Mouse (Mus musculus) heart, adult 11 months (tissue): ENCODE measurements around the gene Tie1.

ENCODE experiments used
- DNase-seq: peaks from one replicate; pipeline ENCODE4 v3.0.0; 2022

Gene Tie1

DNA sequence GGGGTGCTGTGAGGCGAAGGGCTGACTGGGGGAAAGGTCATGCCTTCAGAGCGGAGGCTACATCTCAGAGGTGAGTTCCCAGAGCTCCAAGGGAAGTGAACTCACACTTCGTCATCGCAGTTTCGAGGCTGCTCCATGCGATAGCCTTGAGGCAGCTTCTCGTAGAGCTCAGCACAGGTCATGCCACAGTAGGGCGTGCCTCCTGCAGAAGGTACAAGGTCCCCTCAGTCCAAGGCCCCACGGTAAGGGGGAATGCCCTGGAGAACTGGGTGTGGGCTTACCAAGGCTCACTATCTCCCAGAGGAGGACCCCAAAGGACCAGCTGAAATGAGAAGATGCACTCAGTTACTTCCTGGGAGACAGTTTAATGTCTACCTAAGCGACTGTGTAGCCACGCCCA, 17.2 kb downstream of the Tie1 start:
- DNase-seq: no peak

- no peak for DNase-seq
Observed at GRCm38 (mm10) chr4:118471281-118471680, 18.6 kb downstream of the Tie1 start.

DNA sequence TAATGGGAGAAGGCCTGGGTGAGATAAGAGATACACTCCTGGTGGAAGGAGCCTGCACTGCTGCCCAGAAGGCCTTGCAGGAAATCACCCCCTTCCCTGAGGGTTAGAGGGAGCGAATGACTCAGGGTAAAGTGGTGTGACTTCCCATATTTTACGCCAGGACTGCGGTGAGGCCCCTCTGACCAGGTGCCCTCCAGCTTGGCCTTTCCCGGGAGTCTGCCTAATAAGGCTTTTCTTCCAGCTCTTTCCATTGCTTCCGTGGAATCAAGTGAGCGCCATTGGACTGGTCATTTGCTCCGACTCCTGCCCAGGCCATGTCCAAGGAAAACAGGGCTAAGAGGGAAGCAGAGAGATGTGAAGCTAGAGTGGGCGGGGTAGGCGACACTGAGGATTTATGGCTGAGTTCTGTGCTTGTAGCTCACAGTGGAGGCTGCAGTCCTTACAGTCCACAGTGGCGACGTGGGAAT, 24.1 kb downstream of the Tie1 start:
- DNase-seq: peak; percentile 95

DNA sequence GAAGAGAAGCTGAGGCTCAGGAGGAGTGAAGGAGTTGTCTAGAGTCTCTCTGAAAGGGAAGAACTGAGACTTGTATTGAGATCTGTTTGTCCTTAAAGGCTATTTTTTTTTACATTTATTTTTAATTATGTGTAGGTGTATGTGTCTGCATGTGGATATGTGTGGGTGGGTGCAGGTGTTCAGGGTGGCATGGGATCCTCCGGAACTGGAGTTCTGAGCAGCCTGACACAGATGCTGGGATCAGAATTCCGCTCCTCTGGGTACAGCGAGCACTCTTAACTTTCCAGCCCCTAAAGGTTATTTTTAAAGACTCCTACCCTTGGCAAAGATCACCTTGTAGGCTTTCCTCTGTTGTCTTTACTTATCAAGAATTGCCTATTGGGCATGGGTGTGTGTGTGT, 24.9 kb downstream of the Tie1 start:
- DNase-seq: no peak

- peak; percentile 64 for DNase-seq
Observed at GRCm38 (mm10) chr4:118457345-118457975, 32.4 kb downstream of the Tie1 start, which contains the start of gene Mpl. TSS of gene Mpl (minus strand) at chr4:118457513.

- DNase-seq: no peak
Observed at GRCm38 (mm10) chr4:118446415-118447153, 43.3 kb downstream of the Tie1 start.

DNA sequence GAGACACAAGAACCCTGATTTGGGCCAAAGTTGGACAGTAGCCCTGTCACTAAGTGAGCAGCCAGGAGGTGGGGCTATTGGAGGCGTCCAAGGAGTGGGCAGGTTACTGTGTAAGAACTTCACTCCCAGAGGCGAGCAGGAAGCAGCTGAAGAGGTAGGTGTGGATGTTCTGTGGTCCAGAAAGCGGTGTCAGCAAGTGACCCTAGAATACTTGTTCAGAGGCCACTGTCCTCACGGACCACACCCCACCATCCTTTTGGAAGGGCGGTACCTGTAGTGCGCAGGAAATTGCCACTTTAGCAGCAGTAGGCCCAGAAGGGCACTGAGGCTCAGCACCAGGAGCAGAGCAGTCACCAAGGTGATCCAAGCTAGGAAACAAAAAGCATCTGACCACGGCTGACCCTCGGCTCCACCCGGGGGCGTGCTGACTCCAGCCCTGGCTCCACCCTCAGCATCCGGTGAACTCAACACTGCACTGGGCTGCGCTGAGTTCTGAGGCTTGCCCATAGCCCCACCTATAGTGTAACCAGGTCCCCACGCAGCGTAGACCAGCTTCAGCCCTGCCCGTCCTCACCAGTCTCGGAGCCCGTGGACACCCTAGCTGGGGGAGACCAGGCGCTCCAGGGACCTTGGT, 44.0 kb downstream of the Tie1 start:
- DNase-seq: peak; percentile 98

- no peak for DNase-seq
Observed at GRCm38 (mm10) chr4:118445088-118445487, 44.8 kb downstream of the Tie1 start.

DNA sequence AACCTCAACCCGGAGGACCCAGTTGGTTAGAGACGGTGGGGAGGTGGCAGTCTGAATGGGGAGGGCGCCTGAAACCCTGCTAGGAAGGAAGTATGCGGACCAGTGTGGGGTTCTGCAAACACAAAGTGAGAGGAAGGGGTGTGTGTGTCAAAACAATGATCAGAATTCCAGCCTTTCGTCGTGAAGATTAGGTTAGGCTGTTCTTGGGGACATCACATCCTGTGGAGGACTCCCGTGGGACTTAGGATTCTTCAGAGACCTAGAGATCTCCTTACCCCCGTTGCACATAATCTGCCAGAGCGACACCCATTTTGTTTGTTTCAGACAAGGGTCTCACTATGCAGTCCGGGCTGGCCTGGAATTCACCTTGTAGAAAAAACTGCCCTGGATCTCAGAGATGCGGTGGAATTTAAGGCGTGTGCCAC, 52.0 kb downstream of the Tie1 start:
- peak; percentile 93 for DNase-seq

- DNase-seq: peak; percentile 100
Observed at GRCm38 (mm10) chr4:118436820-118437603, 52.8 kb downstream of the Tie1 start, which contains the start of gene Cdc20. TSS of gene Cdc20 (minus strand) at chr4:118437352.

DNA sequence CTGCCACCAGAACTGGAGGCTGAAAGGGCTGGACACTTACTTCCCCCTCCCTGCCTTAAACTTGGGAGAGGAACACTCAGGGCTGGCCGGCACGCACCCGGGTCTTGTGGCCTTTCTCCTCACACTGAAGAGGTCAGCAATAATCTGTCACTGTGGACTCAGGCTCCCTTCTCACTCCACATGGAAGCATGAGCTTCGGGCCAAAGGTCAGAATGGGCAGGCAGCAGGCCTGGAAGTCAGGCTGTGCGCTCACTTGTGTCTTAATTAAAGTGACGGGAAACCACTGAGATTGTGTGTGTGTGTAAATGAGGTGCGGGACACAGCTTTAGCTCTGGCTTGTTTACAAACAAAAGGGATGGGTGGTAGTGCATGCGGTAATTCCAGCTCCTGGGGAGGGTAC, 57.5 kb downstream of the Tie1 start:
- DNase-seq: no peak

DNA sequence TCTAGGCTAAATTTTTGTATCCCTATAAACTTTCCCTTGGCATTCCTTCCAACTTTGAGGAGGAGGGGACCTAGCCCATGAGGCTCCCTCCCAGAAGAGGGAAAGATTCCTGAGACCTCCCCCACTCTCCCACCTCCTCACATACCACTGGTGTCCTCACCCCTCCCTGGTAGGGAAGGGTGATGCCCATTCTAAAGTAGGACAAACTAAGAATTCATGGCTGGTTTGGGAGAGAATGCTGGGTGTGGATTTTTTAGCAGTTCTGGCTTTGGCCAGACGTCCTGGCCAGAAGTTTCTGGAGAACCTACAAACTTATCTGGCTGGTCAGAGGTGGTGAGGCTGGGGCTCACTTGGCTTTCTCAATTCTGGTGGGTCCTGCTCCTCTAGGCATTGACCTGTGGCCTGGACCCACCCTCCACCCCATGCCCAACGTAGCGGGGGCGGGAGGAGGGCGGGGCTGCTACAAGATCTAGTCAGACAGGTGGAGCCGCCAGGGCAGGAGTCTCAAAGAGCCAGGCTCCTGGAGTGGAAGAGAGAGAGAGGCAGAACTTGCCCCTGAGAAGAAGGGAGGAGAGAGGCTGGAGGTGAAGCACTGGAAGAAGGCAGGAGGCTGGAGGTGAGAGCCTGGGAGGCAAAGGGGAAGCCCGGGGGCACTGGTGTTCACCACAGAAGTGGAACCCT, 60.5 kb downstream of the Tie1 start:
- peak; percentile 94 for DNase-seq

DNA sequence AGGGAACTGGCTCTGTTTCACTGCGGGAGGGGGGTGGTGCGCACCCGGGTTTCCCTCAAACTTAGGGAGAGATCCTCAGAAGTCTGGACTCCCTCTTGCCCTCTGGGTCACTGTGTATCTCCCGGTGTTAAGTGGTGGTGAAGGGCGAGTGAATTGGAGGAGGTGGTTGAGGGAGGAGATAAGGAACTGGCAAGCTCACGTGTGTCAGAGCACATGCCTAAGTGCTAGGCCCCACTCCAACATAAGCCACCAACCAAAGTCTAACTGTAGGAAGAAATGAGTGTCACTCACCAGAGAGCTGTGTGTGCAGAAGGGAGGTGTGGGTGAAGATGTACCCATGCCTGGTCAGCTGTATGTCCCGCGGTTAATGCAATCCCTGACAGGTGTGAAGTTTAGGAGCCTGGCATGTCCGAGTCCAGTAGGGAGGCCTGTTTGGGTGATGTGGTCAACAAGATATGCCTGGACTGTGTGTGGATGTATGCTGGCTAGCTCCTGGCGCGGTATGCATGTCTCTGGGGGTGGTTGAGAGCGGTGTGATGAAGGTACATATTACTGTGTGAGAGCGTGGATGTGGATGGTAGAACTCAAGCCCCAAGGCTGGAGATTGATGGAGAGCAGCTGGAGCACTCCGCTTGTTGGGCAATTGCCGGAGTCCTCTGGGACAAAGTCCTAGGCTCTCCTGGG, 61.2 kb downstream of the Tie1 start:
- peak; percentile 95 for DNase-seq

- peak; percentile 100 for DNase-seq
Observed at GRCm38 (mm10) chr4:118427768-118428451, 62.0 kb downstream of the Tie1 start, which contains the start of gene Elovl1. TSS of gene Elovl1 (plus strand) at chr4:118428093.

GRCm38 (mm10) chr4:118427415-118427767, 62.5 kb downstream of the Tie1 start:
- DNase-seq: no peak

DNA sequence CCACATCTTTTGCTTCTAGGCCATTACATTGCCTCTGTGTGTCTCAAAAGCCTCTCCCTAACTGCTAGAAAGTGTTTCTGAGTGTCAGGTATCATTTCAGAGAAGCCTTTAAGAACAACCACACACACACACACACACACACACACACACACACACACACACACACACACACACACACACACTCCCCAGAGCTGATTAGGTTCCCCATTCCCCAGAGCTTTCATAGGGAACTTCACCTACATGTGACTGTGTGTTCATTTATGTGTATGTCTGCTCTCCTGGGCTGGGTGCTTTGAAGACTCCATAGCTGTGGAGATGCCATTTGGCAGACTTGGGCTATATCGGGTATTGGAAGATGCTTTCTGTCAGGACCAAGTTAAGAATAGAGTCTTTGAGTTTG, 64.5 kb downstream of the Tie1 start:
- no peak for DNase-seq

- no peak for DNase-seq
Observed at GRCm38 (mm10) chr4:118424541-118425160, 65.2 kb downstream of the Tie1 start.

GRCm38 (mm10) chr4:118421384-118421783, 68.5 kb downstream of the Tie1 start:
- DNase-seq: no peak
